Mouse (Mus musculus): ENCODE results near the gene Gm17571. TPM values are rescaled to one million over a fixed set of nuclear protein-coding genes. Genes with fewer than 3 reads are reported as not detected.

The Gm17571 gene
- polyA plus RNA-seq, 1 experiment from 2014 or later = not detected

DNA sequence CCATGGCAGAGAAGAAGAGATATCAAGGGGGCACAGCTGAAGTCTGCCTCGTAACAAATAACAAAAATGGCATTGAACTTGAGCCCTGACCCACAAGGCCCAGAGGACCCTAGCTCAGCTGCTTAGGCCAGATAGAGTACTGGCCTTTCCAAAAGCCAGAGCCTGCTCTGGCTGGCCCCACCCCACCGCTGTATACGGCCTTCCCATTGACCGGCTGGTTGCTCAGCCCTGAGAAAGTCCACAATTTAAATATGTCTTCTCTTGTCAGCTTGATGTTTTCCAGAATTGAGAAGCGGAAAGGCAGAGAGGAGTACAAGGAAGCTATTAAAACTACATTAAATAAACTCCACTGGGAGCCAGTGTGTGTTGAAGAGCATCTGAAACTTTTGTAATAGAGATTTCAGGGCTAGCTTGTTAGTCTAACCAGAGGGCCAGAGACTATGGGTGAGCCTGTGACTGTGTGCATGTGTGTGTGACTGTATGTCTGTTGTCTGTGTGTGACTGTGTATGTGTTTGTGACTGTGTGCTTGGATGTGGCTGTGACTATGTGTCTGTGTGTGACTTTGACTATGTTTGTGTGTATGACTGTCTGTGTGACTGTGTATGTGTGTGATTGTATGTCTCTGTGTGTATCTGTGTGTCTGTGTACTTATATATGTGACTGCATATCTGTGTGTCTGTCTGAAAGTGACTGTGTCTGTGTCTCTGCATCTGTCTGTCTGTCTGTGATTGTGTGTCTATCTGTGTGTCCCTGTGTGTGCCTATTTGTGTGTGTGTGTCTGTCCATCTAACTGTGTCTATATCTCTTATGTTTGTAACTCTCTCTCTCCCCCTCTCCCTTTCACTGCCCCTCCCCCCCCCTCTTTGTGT, 36.9 kb upstream of the Gm17571 start:
- no peaks in the 10 kb centered on the region for H3K9me3 ChIP-seq (ENCODE audit: control insufficient read depth, low read length)
- H3K4me1 ChIP-seq (ENCODE audit: control insufficient read depth, insufficient read depth, low read length) = peaks cover 4% of the 10 kb centered on the region; the same call in 1 of the 2 replicates
- no peak overlapping the region for H3K4me3 ChIP-seq (ENCODE audit: low read depth, low read length)
- no peak overlapping the region for H3K9ac ChIP-seq (replicated peaks; ENCODE audit: low read depth, low read length)
- H3K36me3 ChIP-seq (ENCODE audit: control insufficient read depth, insufficient read depth, low read length) = no peaks in the 10 kb centered on the region
- WGBS = 57% methylated on average over 5 of the region's 5 CpGs
- no peak overlapping the region for H3K27ac ChIP-seq (ENCODE audit: low read depth, low read length)
- H3K27me3 ChIP-seq (ENCODE audit: control insufficient read depth, insufficient read depth, low read length) = no peaks in the 10 kb centered on the region
- ATAC-seq (ENCODE audit: low read depth) = peak; percentile 41; the same call in 1 of the 2 replicates
- no peak overlapping the region for H3K4me2 ChIP-seq (ENCODE audit: low read depth, low read length)

- ATAC-seq (ENCODE audit: low read depth) = peak; percentile 28; the same call in 1 of the 2 replicates
- 2% methylated on average over 4 of the region's 4 CpGs for WGBS
- H3K36me3 ChIP-seq (ENCODE audit: control insufficient read depth, insufficient read depth, low read length) = no peaks in the 10 kb centered on the region
These were observed 32.7 kb upstream of the Gm17571 start for GRCm38 (mm10) chr9:13479275-13479674.

DNA sequence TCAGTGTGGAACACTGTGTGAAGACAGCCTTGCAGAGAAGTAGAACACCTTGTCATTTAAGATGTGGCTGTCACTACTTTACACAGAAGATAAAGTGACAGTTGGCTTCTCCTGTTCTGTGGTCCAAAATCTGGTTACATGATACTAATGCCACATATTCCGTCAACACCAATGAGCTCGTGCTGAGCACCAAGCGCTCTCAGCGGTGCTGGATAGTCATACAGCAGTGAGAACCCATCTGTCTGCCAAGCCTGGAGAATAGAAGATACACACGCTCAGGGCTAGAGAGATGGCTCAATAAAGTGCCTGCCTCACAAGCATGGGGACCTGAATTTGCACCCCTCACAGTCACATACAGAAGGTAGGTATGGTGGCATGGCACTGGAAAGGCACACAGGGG, 28.4 kb upstream of the Gm17571 start:
- H3K4me1 ChIP-seq (ENCODE audit: control insufficient read depth, insufficient read depth, low read length) = peaks cover 2% of the 10 kb centered on the region; the same call in 1 of the 2 replicates
- H3K9me3 ChIP-seq (ENCODE audit: control insufficient read depth, low read length) = no peaks in the 10 kb centered on the region
- no peaks in the 10 kb centered on the region for H3K36me3 ChIP-seq (ENCODE audit: control insufficient read depth, insufficient read depth, low read length)
- 88% methylated on average over 5 of the region's 5 CpGs for WGBS
- H3K4me3 ChIP-seq (ENCODE audit: low read depth, low read length) = no peak overlapping the region
- no peak overlapping the region for H3K9ac ChIP-seq (replicated peaks; ENCODE audit: low read depth, low read length)
- no peak overlapping the region for H3K27ac ChIP-seq (ENCODE audit: low read depth, low read length)
- no peaks in the 10 kb centered on the region for H3K27me3 ChIP-seq (ENCODE audit: control insufficient read depth, insufficient read depth, low read length)
- no peak overlapping the region for H3K4me2 ChIP-seq (ENCODE audit: low read depth, low read length)
- ATAC-seq (ENCODE audit: low read depth) = no peak

More at GRCm38 (mm10) chr9:13479275-13479674, 32.7 kb upstream of the Gm17571 start:
- Histone ChIP-seq H3K4me1 (ENCODE audit: control insufficient read depth, insufficient read depth, low read length) (peaks cover 4% of the 10 kb centered on the region; the same call in 1 of the 2 replicates), H3K27ac (ENCODE audit: low read depth, low read length) (no peak overlapping the region), H3K9ac (replicated peaks; ENCODE audit: low read depth, low read length) (no peak overlapping the region), H3K4me3 (ENCODE audit: low read depth, low read length) (no peak overlapping the region), H3K4me2 (ENCODE audit: low read depth, low read length) (no peak overlapping the region), H3K27me3 (ENCODE audit: control insufficient read depth, insufficient read depth, low read length) (no peaks in the 10 kb centered on the region), H3K9me3 (ENCODE audit: control insufficient read depth, low read length) (no peaks in the 10 kb centered on the region)

DNA sequence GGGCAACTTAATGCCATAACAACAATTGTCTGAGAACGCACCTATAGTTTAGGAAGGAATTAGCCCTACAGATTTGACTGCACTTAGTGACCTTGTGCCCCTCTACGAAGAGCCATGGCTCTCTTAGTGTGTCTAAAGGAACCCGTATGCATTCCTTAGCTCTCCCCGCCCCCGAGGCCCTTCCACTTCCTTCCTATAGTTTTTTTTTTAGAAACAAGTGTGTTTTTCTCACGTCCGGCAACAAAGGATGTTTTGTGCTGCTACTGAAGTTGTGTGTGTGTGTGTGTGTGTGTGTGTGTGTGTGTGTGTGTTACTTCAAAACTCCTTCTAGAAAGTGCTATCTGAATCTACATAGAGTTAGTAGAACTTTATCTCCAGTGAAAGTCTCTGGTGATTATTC, 23.5 kb upstream of the Gm17571 start:
- no peak for ATAC-seq (ENCODE audit: low read depth)
- H3K9me3 ChIP-seq (ENCODE audit: control insufficient read depth, low read length) = no peaks in the 10 kb centered on the region
- H3K4me1 ChIP-seq (ENCODE audit: control insufficient read depth, insufficient read depth, low read length) = no peaks in the 10 kb centered on the region
- H3K36me3 ChIP-seq (ENCODE audit: control insufficient read depth, insufficient read depth, low read length) = no peaks in the 10 kb centered on the region
- no peaks in the 10 kb centered on the region for H3K27me3 ChIP-seq (ENCODE audit: control insufficient read depth, insufficient read depth, low read length)
- WGBS = 57% methylated on average over 7 of the region's 7 CpGs
- no peak overlapping the region for H3K9ac ChIP-seq (replicated peaks; ENCODE audit: low read depth, low read length)
- H3K4me2 ChIP-seq (ENCODE audit: low read depth, low read length) = no peak overlapping the region
- H3K27ac ChIP-seq (ENCODE audit: low read depth, low read length) = no peak overlapping the region
- no peak overlapping the region for H3K4me3 ChIP-seq (ENCODE audit: low read depth, low read length)

DNA sequence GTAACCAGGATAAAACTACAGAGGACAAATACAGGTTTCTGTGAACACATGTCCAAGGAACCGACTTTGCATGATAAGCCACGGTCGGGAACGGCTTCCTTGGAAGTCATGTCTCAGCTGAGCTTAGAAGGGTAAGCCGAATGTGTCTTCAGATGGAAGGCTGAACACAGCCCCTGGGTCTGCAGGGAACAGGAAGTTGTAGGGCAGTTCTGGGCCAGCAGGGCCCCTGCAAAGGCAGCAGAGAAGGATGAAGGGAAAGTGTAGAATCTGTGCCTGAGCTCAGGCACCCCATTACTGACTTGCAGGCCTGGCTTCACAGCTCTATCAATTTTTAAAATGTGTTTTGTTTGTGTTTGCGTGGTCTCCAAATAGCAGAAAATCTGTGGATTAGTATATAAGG, 22.2 kb upstream of the Gm17571 start:
- Histone ChIP-seq H3K9ac (replicated peaks; ENCODE audit: low read depth, low read length) (no peak overlapping the region), H3K4me1 (ENCODE audit: control insufficient read depth, insufficient read depth, low read length) (no peaks in the 10 kb centered on the region), H3K9me3 (ENCODE audit: control insufficient read depth, low read length) (no peaks in the 10 kb centered on the region), H3K27me3 (ENCODE audit: control insufficient read depth, insufficient read depth, low read length) (no peaks in the 10 kb centered on the region), H3K36me3 (ENCODE audit: control insufficient read depth, insufficient read depth, low read length) (no peaks in the 10 kb centered on the region), H3K4me3 (ENCODE audit: low read depth, low read length) (no peak overlapping the region), H3K27ac (ENCODE audit: low read depth, low read length) (no peak overlapping the region), H3K4me2 (ENCODE audit: low read depth, low read length) (no peak overlapping the region)
- 87% methylated on average over 6 of the region's 6 CpGs for WGBS
- ATAC-seq (ENCODE audit: low read depth) = no peak

- no peak overlapping the region for H3K27ac ChIP-seq (ENCODE audit: low read depth, low read length)
- H3K9me3 ChIP-seq (ENCODE audit: control insufficient read depth, low read length) = no peaks in the 10 kb centered on the region
- no peaks in the 10 kb centered on the region for H3K27me3 ChIP-seq (ENCODE audit: control insufficient read depth, insufficient read depth, low read length)
- H3K36me3 ChIP-seq (ENCODE audit: control insufficient read depth, insufficient read depth, low read length) = no peaks in the 10 kb centered on the region
- H3K4me1 ChIP-seq (ENCODE audit: control insufficient read depth, insufficient read depth, low read length) = no peaks in the 10 kb centered on the region
- ATAC-seq (ENCODE audit: low read depth) = no peak
- no peak overlapping the region for H3K4me3 ChIP-seq (ENCODE audit: low read depth, low read length)
- WGBS = 83% methylated on average over 7 of the region's 7 CpGs
- H3K9ac ChIP-seq (replicated peaks; ENCODE audit: low read depth, low read length) = no peak overlapping the region
- no peak overlapping the region for H3K4me2 ChIP-seq (ENCODE audit: low read depth, low read length)
These were observed 21.2 kb upstream of the Gm17571 start for GRCm38 (mm10) chr9:13467745-13468144.

- H3K4me3 ChIP-seq (ENCODE audit: low read depth, low read length) = no peak overlapping the region
- H3K4me2 ChIP-seq (ENCODE audit: low read depth, low read length) = no peak overlapping the region
- H3K27ac ChIP-seq (ENCODE audit: low read depth, low read length) = no peak overlapping the region
- WGBS = 91% methylated on average over 10 of the region's 10 CpGs
- no peaks in the 10 kb centered on the region for H3K4me1 ChIP-seq (ENCODE audit: control insufficient read depth, insufficient read depth, low read length)
- no peaks in the 10 kb centered on the region for H3K27me3 ChIP-seq (ENCODE audit: control insufficient read depth, insufficient read depth, low read length)
- H3K9ac ChIP-seq (replicated peaks; ENCODE audit: low read depth, low read length) = no peak overlapping the region
- no peaks in the 10 kb centered on the region for H3K36me3 ChIP-seq (ENCODE audit: control insufficient read depth, insufficient read depth, low read length)
- H3K9me3 ChIP-seq (ENCODE audit: control insufficient read depth, low read length) = no peaks in the 10 kb centered on the region
- ATAC-seq (ENCODE audit: low read depth) = no peak
These were observed 20.3 kb upstream of the Gm17571 start for GRCm38 (mm10) chr9:13466816-13467215.

- Histone ChIP-seq H3K27ac (ENCODE audit: low read depth, low read length) (no peak overlapping the region), H3K4me1 (ENCODE audit: control insufficient read depth, insufficient read depth, low read length) (no peaks in the 10 kb centered on the region), H3K27me3 (ENCODE audit: control insufficient read depth, insufficient read depth, low read length) (no peaks in the 10 kb centered on the region), H3K36me3 (ENCODE audit: control insufficient read depth, insufficient read depth, low read length) (no peaks in the 10 kb centered on the region), H3K4me2 (ENCODE audit: low read depth, low read length) (no peak overlapping the region), H3K9ac (replicated peaks; ENCODE audit: low read depth, low read length) (no peak overlapping the region), H3K4me3 (ENCODE audit: low read depth, low read length) (no peak overlapping the region), H3K9me3 (ENCODE audit: control insufficient read depth, low read length) (no peaks in the 10 kb centered on the region)
- ATAC-seq (ENCODE audit: low read depth) = no peak
- whole genome bisulfite sequencing = 90% methylated on average over 4 of the region's 4 CpGs
These were observed 19.8 kb upstream of the Gm17571 start for GRCm38 (mm10) chr9:13466351-13466750.

- Histone ChIP-seq H3K9me3 (ENCODE audit: control insufficient read depth, low read length) (no peaks in the 10 kb centered on the region), H3K4me2 (ENCODE audit: low read depth, low read length) (no peak overlapping the region), H3K4me1 (ENCODE audit: control insufficient read depth, insufficient read depth, low read length) (no peaks in the 10 kb centered on the region), H3K27me3 (ENCODE audit: control insufficient read depth, insufficient read depth, low read length) (no peaks in the 10 kb centered on the region), H3K27ac (ENCODE audit: low read depth, low read length) (no peak overlapping the region), H3K9ac (replicated peaks; ENCODE audit: low read depth, low read length) (no peak overlapping the region), H3K4me3 (ENCODE audit: low read depth, low read length) (no peak overlapping the region), H3K36me3 (ENCODE audit: control insufficient read depth, insufficient read depth, low read length) (no peaks in the 10 kb centered on the region)
- WGBS = 78% methylated on average over 4 of the region's 4 CpGs
- no peak for ATAC-seq (ENCODE audit: low read depth)
These were observed 18.9 kb upstream of the Gm17571 start for GRCm38 (mm10) chr9:13465358-13466020.
